Mouse (Mus musculus) embryonic facial prominence, embryonic 11.5 days (tissue): Measurements from ENCODE around the gene Ankrd17. TPM values are rescaled to one million over a fixed set of nuclear protein-coding genes. Genes with fewer than 3 reads are reported as not detected.
"Not testable (repeated sequence)": the region's sequence is repeated elsewhere in the genome, so short reads cannot be mapped to it uniquely, and the experiment has no call there.

Source experiments
- ATAC-seq: fragments of 200-750 bp; cut with Nextera tagmentation; replicated peaks from 2 replicates; pipeline ENCODE4 v1.8.0; 2017; ENCODE audit warnings: low read depth; ENCODE audit not compliant: insufficient number of reproducible peaks, low FRiP score, low TSS enrichment
- DNase-seq: peaks from one replicate; pipeline ENCODE4 v3.0.0-alpha.2; 2015; ENCODE audit warnings: low spot score
- H3K27ac ChIP-seq: fragments of 300-500 bp; sonication (generic); replicated peaks from 2 replicates; pipeline ENCODE4 v1.5.1; 2014; ENCODE audit warnings: mild to moderate bottlenecking, low read depth, low read length, control low read depth
- H3K27me3 ChIP-seq: fragments of 300-500 bp; sonication (generic); 2 replicates; pipeline ENCODE4 v1.6.1; 2014; ENCODE audit warnings: mild to moderate bottlenecking, low read length, moderate library complexity, mixed read lengths; ENCODE audit not compliant: control insufficient read depth, insufficient read depth
- H3K36me3 ChIP-seq: fragments of 300-500 bp; sonication (generic); replicated peaks from 2 replicates; pipeline ENCODE4 v1.6.1; 2014; ENCODE audit warnings: low read depth, mild to moderate bottlenecking, low read length, moderate library complexity, mixed read lengths; ENCODE audit not compliant: control insufficient read depth, insufficient read depth
- H3K4me1 ChIP-seq: fragments of 300-500 bp; sonication (generic); 2 replicates; pipeline ENCODE4 v1.6.1; 2014; ENCODE audit warnings: low read length, mixed read lengths; ENCODE audit not compliant: control insufficient read depth, insufficient read depth
- H3K4me2 ChIP-seq: fragments of 300-500 bp; sonication (generic); 2 replicates; pipeline ENCODE4 v1.6.1; 2014; ENCODE audit warnings: low read depth, mild to moderate bottlenecking, control low read depth, low read length, moderate library complexity
- H3K4me3 ChIP-seq: fragments of 300-500 bp; sonication (generic); 2 replicates; pipeline ENCODE4 v1.5.1; 2014; ENCODE audit warnings: low read depth, low read length, control low read depth
- H3K9ac ChIP-seq: fragments of 300-500 bp; sonication (generic); replicated peaks from 2 replicates; pipeline ENCODE4 v1.6.1; 2014; ENCODE audit warnings: mild to moderate bottlenecking, control low read depth, low read length
- H3K9me3 ChIP-seq: fragments of 300-500 bp; sonication (generic); replicated peaks from 2 replicates; pipeline ENCODE4 v1.6.1; 2016; ENCODE audit warnings: mild to moderate bottlenecking, low read length, inconsistent platforms, mixed read lengths; ENCODE audit not compliant: control insufficient read depth
- WGBS: fragments of 180-500 bp; shearing (Covaris S2); extraction: QIAGEN DNeasy Blood & Tissue Kit; methylation state at CpG from one replicate; pipeline ENCODE4 v1.1.7; 2014; 5-methylcytosine and 5-hydroxymethylcytosine counted together
- polyA plus RNA-seq: library from polyadenylated mRNA; unstranded; fragments of >200 nt; fragmentation: Nextera tagmentation; extraction: Ambion mirVana; gene quantifications from 2 replicates; pipeline ENCODE4 v1.2.1, GENCODE M21; 2014

Gene Ankrd17
- polyA plus RNA-seq, 1 experiment from 2014 or later = 27.8 TPM

DNA sequence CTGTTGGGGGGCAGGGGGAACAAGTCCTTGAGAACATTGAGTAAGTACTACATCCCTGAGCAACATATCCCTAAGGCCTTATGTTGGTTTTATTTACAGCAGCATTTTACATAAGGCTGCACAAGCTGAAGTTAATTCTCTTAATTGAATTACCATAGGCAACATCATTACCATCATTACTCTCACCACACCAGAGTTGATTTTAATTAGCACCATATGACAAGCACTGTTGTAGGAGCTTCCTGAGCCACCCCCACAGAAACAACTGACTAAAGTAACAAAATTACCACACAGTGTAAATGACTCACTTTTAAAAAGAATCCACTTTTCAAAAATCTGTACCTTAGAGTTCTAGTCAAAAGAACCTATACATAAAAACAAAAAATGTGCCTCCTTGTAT lies 76.5 kb downstream of the Ankrd17 start:
- Histone ChIP-seq H3K4me1 (no peaks in the 10 kb centered on the region), H3K9me3 (no peaks in the 10 kb centered on the region), H3K27ac (no peak overlapping the region), H3K4me3 (no peak overlapping the region), H3K27me3 (no peaks in the 10 kb centered on the region), H3K36me3 (peaks cover 3% of the 10 kb centered on the region), H3K9ac (no peak overlapping the region), H3K4me2 (no peak overlapping the region)
- no peak for ATAC-seq
- DNase-seq = no peak

DNA sequence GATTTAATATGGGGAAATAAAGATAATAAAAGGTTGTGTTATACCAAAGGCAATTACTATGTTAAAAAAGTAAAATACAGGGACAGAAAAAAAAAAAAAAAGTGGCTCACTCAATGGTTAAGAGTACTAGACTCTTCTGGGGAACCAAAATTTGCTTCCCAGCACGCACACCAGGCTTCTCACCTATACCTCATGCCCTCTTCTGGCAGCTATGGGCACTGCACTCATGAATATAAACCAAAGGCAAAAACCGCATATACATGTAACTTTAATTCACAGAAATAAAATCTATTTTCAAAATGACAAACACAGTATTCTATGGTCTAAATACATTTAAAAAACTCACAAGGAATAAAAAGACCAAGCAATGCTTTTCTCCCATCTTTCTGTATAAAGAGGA lies 79.8 kb downstream of the Ankrd17 start:
- Histone ChIP-seq H3K36me3 (peaks cover 3% of the 10 kb centered on the region), H3K9me3 (no peaks in the 10 kb centered on the region), H3K4me1 (no peaks in the 10 kb centered on the region), H3K4me3 (no peak overlapping the region), H3K27me3 (no peaks in the 10 kb centered on the region), H3K9ac (no peak overlapping the region), H3K4me2 (no peak overlapping the region), H3K27ac (no peak overlapping the region)
- peak; percentile 41 for DNase-seq
- WGBS = 68% methylated on average over 2 of the region's 2 CpGs
- ATAC-seq = no peak

DNA sequence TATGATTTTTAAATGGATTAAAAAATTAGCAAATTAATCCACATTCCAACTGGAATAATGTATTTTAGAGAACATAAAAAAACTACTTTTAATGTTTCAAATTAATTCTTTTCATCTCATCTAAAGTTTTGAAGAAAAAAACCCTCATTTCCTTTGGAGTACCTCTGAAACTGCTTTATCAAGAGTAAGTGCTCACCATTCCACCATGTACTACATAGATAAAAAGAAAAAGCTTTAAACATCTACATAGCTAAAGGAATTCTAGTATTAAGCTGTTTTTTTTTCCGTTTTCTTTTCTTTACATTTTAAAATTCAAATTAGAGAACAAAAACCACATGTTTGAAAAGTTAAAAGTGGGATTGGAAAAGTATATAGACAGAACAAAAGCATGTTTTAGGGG lies 86.3 kb downstream of the Ankrd17 start:
- H3K4me2 ChIP-seq = no peak overlapping the region
- H3K27me3 ChIP-seq = no peaks in the 10 kb centered on the region
- DNase-seq = no peak
- H3K4me3 ChIP-seq = no peak overlapping the region
- no peak overlapping the region for H3K9ac ChIP-seq
- H3K27ac ChIP-seq = no peak overlapping the region
- no peaks in the 10 kb centered on the region for H3K9me3 ChIP-seq
- ATAC-seq = no peak
- H3K4me1 ChIP-seq = no peaks in the 10 kb centered on the region
- WGBS = 95% methylated on average over 1 of the region's 1 CpGs
- H3K36me3 ChIP-seq = no peaks in the 10 kb centered on the region; the same call in none of the 2 replicates

DNA sequence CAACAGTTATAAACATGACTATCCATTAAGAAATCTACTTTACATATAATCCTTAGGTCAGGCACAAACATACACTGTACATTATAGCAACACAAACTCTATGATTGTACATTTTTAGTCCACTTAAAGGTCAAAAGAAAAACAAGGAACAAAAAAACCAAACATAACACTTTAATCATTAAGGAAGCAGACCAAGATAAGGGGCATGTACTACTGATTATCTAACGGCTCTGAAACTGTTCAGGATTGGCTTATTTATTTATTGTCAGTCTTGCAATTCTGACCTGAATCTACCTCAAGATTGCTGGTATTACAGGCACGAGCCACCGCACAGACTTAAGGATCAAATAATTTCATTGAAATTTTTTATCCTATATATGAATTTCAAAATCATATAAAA lies 87.0 kb downstream of the Ankrd17 start:
- no peak overlapping the region for H3K27ac ChIP-seq
- H3K4me3 ChIP-seq = no peak overlapping the region
- no peaks in the 10 kb centered on the region for H3K9me3 ChIP-seq
- no peak overlapping the region for H3K4me2 ChIP-seq
- H3K36me3 ChIP-seq = no peaks in the 10 kb centered on the region; the same call in 1 of the 2 replicates
- DNase-seq = no peak
- H3K27me3 ChIP-seq = no peaks in the 10 kb centered on the region
- H3K4me1 ChIP-seq = no peaks in the 10 kb centered on the region
- no peak overlapping the region for H3K9ac ChIP-seq
- ATAC-seq = no peak
- 88% methylated on average over 3 of the region's 3 CpGs for WGBS

DNA sequence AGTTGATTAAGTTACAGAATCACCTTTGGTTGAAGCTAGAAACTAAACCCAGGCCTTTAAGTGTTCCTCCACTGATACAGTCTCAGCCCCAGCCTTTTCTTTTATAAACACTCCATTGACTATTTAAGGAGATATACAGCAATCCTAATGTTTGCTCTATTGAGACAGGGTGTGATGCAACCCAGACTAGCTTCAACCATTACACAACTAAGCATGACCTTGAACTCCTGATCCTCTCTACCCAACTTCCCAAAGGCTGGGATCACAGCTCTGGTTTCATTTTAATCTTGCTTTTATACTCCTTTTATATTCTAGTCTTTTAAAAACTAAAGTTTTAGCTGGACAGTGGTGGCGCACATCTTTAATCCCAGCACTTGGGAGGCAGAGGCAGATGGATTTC lies 88.9 kb downstream of the Ankrd17 start:
- H3K36me3 ChIP-seq = no peaks in the 10 kb centered on the region
- no peaks in the 10 kb centered on the region for H3K9me3 ChIP-seq
- H3K27ac ChIP-seq = no peak overlapping the region
- no peak overlapping the region for H3K9ac ChIP-seq
- no peak overlapping the region for H3K4me3 ChIP-seq
- no peaks in the 10 kb centered on the region for H3K4me1 ChIP-seq
- no peak for ATAC-seq
- H3K4me2 ChIP-seq = no peak overlapping the region
- H3K27me3 ChIP-seq = no peaks in the 10 kb centered on the region
- 91% methylated on average over 1 of the region's 1 CpGs for WGBS
- DNase-seq = no peak

DNA sequence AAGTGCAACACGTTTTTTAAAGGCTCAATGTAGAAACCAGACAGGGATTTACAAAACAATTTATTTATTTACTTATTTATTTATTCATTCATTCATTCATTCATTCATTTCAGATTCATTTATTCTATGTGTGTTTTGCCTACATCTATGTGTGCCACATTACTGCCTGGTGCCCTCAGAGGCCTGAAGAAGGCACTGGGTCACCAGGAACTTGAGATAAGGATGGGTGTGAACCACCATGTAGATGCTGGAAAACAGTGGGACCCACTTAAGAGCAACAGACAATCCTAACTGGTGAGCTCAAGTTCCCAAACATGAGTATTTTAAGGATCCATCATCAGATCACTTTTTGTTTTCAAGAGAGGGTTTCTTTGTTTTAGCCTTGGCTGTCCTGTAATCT lies 91.6 kb downstream of the Ankrd17 start:
- no peak overlapping the region for H3K9ac ChIP-seq
- DNase-seq = no peak
- H3K9me3 ChIP-seq = no peaks in the 10 kb centered on the region
- no peaks in the 10 kb centered on the region; the same call in 1 of the 2 replicates for H3K36me3 ChIP-seq
- H3K4me3 ChIP-seq = no peak overlapping the region
- no peak overlapping the region for H3K27ac ChIP-seq
- H3K4me2 ChIP-seq = no peak overlapping the region
- 81% methylated on average over 1 of the region's 1 CpGs for WGBS
- H3K4me1 ChIP-seq = no peaks in the 10 kb centered on the region
- ATAC-seq = no peak
- no peaks in the 10 kb centered on the region for H3K27me3 ChIP-seq

DNA sequence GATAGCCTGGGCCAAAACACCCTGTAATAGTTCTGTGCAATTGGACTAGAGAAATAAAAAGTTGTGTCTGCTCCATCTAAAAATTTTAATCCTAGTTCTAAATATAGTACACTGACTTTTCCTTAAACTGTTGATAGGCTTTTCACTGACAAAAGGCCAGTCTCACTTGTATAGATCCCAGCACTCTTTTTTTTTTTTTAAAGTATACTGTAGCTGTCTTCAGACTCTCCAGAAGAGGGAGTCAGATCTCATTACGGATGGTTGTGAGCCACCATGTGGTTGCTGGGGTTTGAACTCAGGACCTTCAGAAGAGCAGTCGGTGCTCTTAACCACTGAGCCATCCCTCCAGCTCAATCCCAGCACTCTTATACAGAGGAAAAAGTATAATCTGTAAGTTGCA lies 104.1 kb downstream of the Ankrd17 start:
- not testable (repeated sequence) for H3K4me3 ChIP-seq, DNase-seq, H3K4me1 ChIP-seq, H3K4me2 ChIP-seq, ATAC-seq, H3K27ac ChIP-seq, H3K9me3 ChIP-seq, H3K27me3 ChIP-seq, H3K36me3 ChIP-seq, H3K9ac ChIP-seq
- 79% methylated on average over 2 of the region's 2 CpGs for WGBS

DNA sequence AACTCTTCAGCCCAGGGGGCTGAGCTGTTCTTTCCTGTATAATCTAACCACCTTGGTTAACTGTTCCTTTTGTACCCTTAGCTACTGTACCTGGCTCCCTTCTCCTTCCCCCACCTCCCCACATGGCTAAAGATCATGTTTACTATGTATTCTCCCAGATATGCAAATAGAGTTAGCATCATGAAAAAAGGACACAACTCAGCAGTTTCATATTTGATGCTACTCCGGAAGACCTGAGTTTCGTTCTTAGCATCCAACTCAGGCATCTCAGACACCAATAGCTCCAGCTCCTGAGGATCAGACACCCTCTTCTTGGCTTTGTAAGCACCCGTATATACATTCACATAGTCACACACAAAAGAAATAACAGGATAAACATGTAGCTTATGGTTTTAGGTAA lies 109.4 kb downstream of the Ankrd17 start:
- H3K4me2 ChIP-seq = no peak overlapping the region
- 96% methylated on average over 3 of the region's 3 CpGs for WGBS
- no peak overlapping the region for H3K9ac ChIP-seq
- H3K27ac ChIP-seq = no peak overlapping the region
- H3K27me3 ChIP-seq = no peaks in the 10 kb centered on the region
- H3K9me3 ChIP-seq = no peaks in the 10 kb centered on the region
- ATAC-seq (no peak), DNase-seq (no peak)
- no peaks in the 10 kb centered on the region for H3K4me1 ChIP-seq
- no peak overlapping the region for H3K4me3 ChIP-seq
- peaks cover 3% of the 10 kb centered on the region; the same call in 1 of the 2 replicates for H3K36me3 ChIP-seq
